Mouse (Mus musculus) midbrain, embryonic 16.5 days (tissue): ENCODE measurements around the gene Neurl3. TPM values are rescaled to one million over a fixed set of nuclear protein-coding genes. Genes with fewer than 3 reads are reported as not detected.

ENCODE experiments used
- ATAC-seq: fragments of 200-750 bp; cut with Nextera tagmentation; 2 replicates; pipeline ENCODE4 v1.8.0; 2017; ENCODE audit warnings: moderate TSS enrichment
- H3K27ac ChIP-seq: fragments of 300-500 bp; sonication (generic); 2 replicates; pipeline ENCODE4 v1.5.1; 2014; ENCODE audit warnings: mild to moderate bottlenecking, low read length, mixed read lengths
- H3K27me3 ChIP-seq: fragments of 300-500 bp; sonication (generic); 2 replicates; pipeline ENCODE4 v1.6.1; 2014; ENCODE audit warnings: low read depth, low read length, mixed read lengths; ENCODE audit not compliant: control insufficient read depth, insufficient read depth
- H3K36me3 ChIP-seq: fragments of 300-500 bp; sonication (generic); 2 replicates; pipeline ENCODE4 v1.6.1; 2014; ENCODE audit warnings: mild to moderate bottlenecking, low read length, moderate library complexity, mixed read lengths; ENCODE audit not compliant: control insufficient read depth, insufficient read depth
- H3K4me1 ChIP-seq: fragments of 300-500 bp; sonication (generic); 2 replicates; pipeline ENCODE4 v1.6.1; 2014; ENCODE audit warnings: mild to moderate bottlenecking, low read length, mixed read lengths; ENCODE audit not compliant: control insufficient read depth, insufficient read depth
- H3K4me2 ChIP-seq: fragments of 300-500 bp; sonication (generic); 2 replicates; pipeline ENCODE4 v1.6.1; 2014; ENCODE audit warnings: mild to moderate bottlenecking, low read length, mixed read lengths
- H3K4me3 ChIP-seq: fragments of 300-500 bp; sonication (generic); 2 replicates; pipeline ENCODE4 v1.5.1; 2014; ENCODE audit warnings: low read depth, mild to moderate bottlenecking, low read length, moderate library complexity, mixed read lengths
- H3K9ac ChIP-seq: fragments of 300-500 bp; sonication (generic); 2 replicates; pipeline ENCODE4 v1.6.1; 2014; ENCODE audit warnings: low read depth, low read length, mixed read lengths
- H3K9me3 ChIP-seq: fragments of 300-500 bp; sonication (generic); replicated peaks from 2 replicates; pipeline ENCODE4 v1.6.1; 2014; ENCODE audit warnings: mild to moderate bottlenecking, low read length, mixed read lengths; ENCODE audit not compliant: control insufficient read depth, poor library complexity, severe bottlenecking
- WGBS: fragments of 180-500 bp; shearing (Covaris S2); extraction: QIAGEN DNeasy Blood & Tissue Kit; methylation state at CpG from one replicate; pipeline ENCODE4 v1.1.7; 2014; 5-methylcytosine and 5-hydroxymethylcytosine counted together
- polyA plus RNA-seq: library from polyadenylated mRNA; unstranded; fragments of >200 nt; fragmentation: Nextera tagmentation; extraction: Ambion mirVana; gene quantifications from 2 replicates; pipeline ENCODE4 v1.2.1, GENCODE M21; 2015

Neurl3 gene
- polyA plus RNA-seq, 1 experiment from 2014 or later: 1.2 TPM

- Histone ChIP-seq H3K27me3 (no peaks in the 10 kb centered on the region), H3K9ac (peak overlapping the region; percentile 81), H3K4me1 (peaks cover 12% of the 10 kb centered on the region), H3K9me3 (no peaks in the 10 kb centered on the region), H3K4me2 (peak overlapping the region; percentile 80), H3K27ac (peak overlapping the region; percentile 78), H3K36me3 (no peaks in the 10 kb centered on the region), H3K4me3 (peak overlapping the region; percentile 81)
- 3% methylated on average over 21 of the region's 21 CpGs for WGBS
- no peak for ATAC-seq
Observed at GRCm38 (mm10) chr1:36243447-36244057, 30.9 kb downstream of the Neurl3 start.

DNA sequence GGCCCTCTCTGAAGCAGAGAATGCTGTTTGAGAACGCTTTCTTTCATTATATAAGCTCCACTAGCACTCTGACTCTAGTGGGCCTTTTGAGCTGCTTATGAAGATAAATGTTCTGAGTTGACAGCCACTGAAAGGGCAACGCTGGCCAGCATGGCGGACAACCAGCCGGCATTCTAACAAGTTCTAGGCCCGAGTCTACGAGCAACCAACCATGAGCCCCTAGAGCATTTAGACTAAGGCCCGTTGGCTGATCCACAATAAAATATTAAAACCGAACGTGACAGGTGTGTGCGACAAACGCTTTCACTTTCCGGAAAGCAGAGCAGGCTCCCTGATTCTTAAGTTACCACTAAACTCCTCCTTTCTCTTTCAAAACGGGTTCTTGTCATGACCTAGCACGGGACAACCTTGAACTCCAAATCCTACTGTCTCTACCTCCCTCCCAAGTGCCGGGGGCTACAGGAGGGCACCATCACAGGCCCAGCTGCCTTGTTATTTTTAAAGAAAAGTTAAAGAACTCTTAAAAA is 32.5 kb downstream of the Neurl3 start:
- H3K9me3 ChIP-seq: no peaks in the 10 kb centered on the region
- no peaks in the 10 kb centered on the region for H3K27me3 ChIP-seq
- 92% methylated on average over 15 of the region's 15 CpGs for WGBS
- H3K4me1 ChIP-seq: peaks cover 12% of the 10 kb centered on the region
- no peak overlapping the region for H3K27ac ChIP-seq
- no peak overlapping the region for H3K9ac ChIP-seq
- ATAC-seq: no peak
- no peak overlapping the region for H3K4me2 ChIP-seq
- no peaks in the 10 kb centered on the region for H3K36me3 ChIP-seq
- no peak overlapping the region for H3K4me3 ChIP-seq

DNA sequence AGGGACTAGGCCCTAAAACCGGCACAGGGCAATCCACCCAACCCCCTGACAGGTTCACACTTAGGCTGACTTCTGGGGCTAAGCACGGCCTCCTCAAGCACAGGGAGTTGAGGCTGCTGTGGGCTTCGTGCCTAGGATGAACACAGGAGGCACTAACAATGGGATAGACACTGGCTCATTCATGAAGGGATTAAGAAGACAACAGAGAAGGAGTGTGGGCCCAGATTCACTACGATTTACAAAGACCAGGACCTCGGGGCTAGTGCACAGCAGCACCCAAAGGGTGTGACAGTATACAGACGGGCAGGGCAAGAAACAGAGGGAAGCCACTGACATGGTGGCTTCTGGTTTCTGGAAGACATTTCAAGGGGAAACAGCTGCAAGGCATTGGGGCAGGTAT is 34.3 kb downstream of the Neurl3 start:
- ATAC-seq: no peak
- H3K4me2 ChIP-seq: no peak overlapping the region
- no peak overlapping the region for H3K4me3 ChIP-seq
- H3K27me3 ChIP-seq: no peaks in the 10 kb centered on the region
- H3K27ac ChIP-seq: no peak overlapping the region
- no peaks in the 10 kb centered on the region for H3K9me3 ChIP-seq
- no peaks in the 10 kb centered on the region for H3K36me3 ChIP-seq
- H3K4me1 ChIP-seq: peaks cover 12% of the 10 kb centered on the region
- no peak overlapping the region for H3K9ac ChIP-seq
- WGBS: 8% methylated on average over 6 of the region's 6 CpGs

- no peak overlapping the region for H3K4me2 ChIP-seq
- ATAC-seq: no peak
- WGBS: 87% methylated on average over 10 of the region's 10 CpGs
- H3K9me3 ChIP-seq: no peaks in the 10 kb centered on the region
- H3K4me1 ChIP-seq: peaks cover 12% of the 10 kb centered on the region
- H3K9ac ChIP-seq: no peak overlapping the region
- H3K27ac ChIP-seq: no peak overlapping the region
- no peaks in the 10 kb centered on the region for H3K27me3 ChIP-seq
- no peak overlapping the region for H3K4me3 ChIP-seq
- no peaks in the 10 kb centered on the region for H3K36me3 ChIP-seq
Observed at GRCm38 (mm10) chr1:36239396-36239795, 35.1 kb downstream of the Neurl3 start.

- Histone ChIP-seq H3K4me1 (no peaks in the 10 kb centered on the region; the same call in none of the 2 replicates), H3K4me3 (no peak overlapping the region), H3K27ac (no peak overlapping the region), H3K27me3 (no peaks in the 10 kb centered on the region), H3K9ac (no peak overlapping the region), H3K9me3 (no peaks in the 10 kb centered on the region), H3K4me2 (no peak overlapping the region), H3K36me3 (peaks cover 10% of the 10 kb centered on the region)
- whole genome bisulfite sequencing: 93% methylated on average over 2 of the region's 2 CpGs
- no peak for ATAC-seq
Observed at GRCm38 (mm10) chr1:36235855-36236254, 38.6 kb downstream of the Neurl3 start.

DNA sequence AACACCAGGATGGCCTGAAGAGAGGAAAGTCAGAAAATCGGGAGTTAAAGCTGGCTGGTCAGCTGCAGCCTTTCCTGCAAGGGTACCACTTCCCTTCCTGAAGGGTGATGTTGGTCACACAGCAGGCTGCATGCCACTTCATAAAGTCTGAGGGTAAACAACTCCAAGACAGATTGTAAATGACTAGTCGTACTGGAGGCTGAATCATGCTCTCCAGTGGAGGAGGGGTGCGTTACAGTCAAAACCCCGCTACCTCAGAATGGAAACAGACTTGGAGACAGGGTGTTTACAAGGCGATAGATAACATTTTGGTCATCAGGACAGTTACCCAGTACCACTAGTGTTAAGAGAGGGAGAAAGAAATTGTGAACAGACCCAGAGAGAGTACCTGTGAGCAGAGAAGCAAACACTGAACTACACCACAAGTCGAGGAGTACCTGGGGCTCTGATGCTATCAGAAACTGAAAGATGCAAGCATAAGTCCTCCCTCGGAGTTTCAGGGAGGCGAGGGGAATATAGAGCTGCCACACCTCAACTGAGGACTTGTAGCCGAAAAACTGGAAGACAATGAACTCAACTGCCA is 39.3 kb downstream of the Neurl3 start:
- 86% methylated on average over 9 of the region's 9 CpGs for WGBS
- no peak for ATAC-seq
- H3K4me3 ChIP-seq: no peak overlapping the region
- H3K4me1 ChIP-seq: no peaks in the 10 kb centered on the region; the same call in 1 of the 2 replicates
- H3K9ac ChIP-seq: no peak overlapping the region
- H3K9me3 ChIP-seq: no peaks in the 10 kb centered on the region
- H3K27me3 ChIP-seq: no peaks in the 10 kb centered on the region
- no peak overlapping the region for H3K27ac ChIP-seq
- no peak overlapping the region for H3K4me2 ChIP-seq
- H3K36me3 ChIP-seq: peaks cover 10% of the 10 kb centered on the region

DNA sequence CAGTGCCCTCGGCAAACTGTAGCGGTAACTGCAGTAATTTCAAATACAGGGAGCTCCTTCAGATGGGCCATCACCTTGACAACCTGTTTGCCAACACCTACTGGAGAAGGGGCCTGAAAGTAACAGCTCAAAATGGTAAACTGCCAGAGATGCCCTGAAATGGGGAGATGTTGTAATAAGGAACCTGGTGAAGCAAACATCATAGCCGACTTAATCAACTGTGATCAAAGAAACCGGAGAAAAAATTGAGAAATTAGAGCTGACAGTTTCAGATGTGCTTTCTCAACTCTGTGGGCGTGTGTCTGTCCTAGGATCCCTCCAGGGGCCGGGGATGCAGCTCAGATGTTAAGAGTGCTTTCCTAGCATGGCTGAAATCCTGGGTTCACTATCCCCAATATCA is 41.3 kb downstream of the Neurl3 start:
- WGBS: 91% methylated on average over 6 of the region's 6 CpGs
- Histone ChIP-seq H3K4me1 (no peaks in the 10 kb centered on the region), H3K27me3 (no peaks in the 10 kb centered on the region), H3K27ac (no peak overlapping the region), H3K9ac (no peak overlapping the region), H3K36me3 (peaks cover 10% of the 10 kb centered on the region), H3K9me3 (no peaks in the 10 kb centered on the region), H3K4me3 (no peak overlapping the region), H3K4me2 (no peak overlapping the region)
- no peak for ATAC-seq

GRCm38 (mm10) chr1:36230919-36231705 is 43.4 kb downstream of the Neurl3 start:
- H3K4me3 ChIP-seq: no peak overlapping the region
- no peak for ATAC-seq
- H3K9ac ChIP-seq: no peak overlapping the region
- WGBS: 90% methylated on average over 7 of the region's 7 CpGs
- H3K27ac ChIP-seq: no peak overlapping the region
- no peaks in the 10 kb centered on the region for H3K4me1 ChIP-seq
- H3K36me3 ChIP-seq: peaks cover 13% of the 10 kb centered on the region
- H3K27me3 ChIP-seq: no peaks in the 10 kb centered on the region
- H3K9me3 ChIP-seq: no peaks in the 10 kb centered on the region
- no peak overlapping the region for H3K4me2 ChIP-seq

DNA sequence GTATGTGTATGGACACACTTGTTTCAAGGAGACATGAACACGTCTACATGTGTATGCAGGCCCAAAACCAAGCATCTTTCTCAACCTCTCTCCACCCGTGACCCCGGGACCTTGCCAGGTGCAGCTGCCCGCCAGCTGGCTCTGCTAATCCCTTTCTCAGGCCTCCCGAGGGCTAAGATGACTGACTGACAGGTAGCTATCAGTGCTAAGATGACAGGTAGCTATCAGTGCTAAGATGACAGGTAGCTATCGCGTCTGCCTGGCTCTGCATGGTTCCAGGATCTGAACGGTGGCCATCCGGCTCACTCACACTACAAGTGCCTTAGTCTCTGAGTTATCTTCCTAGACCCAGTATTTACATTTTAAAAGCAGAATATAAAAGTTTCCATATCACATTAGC is 46.0 kb downstream of the Neurl3 start:
- H3K4me1 ChIP-seq: no peaks in the 10 kb centered on the region
- H3K9me3 ChIP-seq: no peaks in the 10 kb centered on the region
- WGBS: 85% methylated on average over 9 of the region's 9 CpGs
- ATAC-seq: no peak
- H3K9ac ChIP-seq: no peak overlapping the region
- H3K4me3 ChIP-seq: no peak overlapping the region
- no peak overlapping the region for H3K4me2 ChIP-seq
- no peaks in the 10 kb centered on the region for H3K27me3 ChIP-seq
- H3K27ac ChIP-seq: no peak overlapping the region
- H3K36me3 ChIP-seq: peaks cover 13% of the 10 kb centered on the region; the same call in 1 of the 2 replicates
